Mouse (Mus musculus) embryonic facial prominence, embryonic 15.5 days (tissue): ENCODE measurements around the gene Itpr3. TPM values are rescaled to one million over a fixed set of nuclear protein-coding genes. Genes with fewer than 3 reads are reported as not detected.

Source experiments
- ATAC-seq: fragments of 200-750 bp; cut with Nextera tagmentation; 2 replicates; pipeline ENCODE4 v1.8.0; 2017; ENCODE audit warnings: low read depth, moderate TSS enrichment; ENCODE audit not compliant: insufficient number of reproducible peaks, low FRiP score, low TSS enrichment
- H3K27ac ChIP-seq: fragments of 300-500 bp; sonication (generic); replicated peaks from 2 replicates; pipeline ENCODE4 v1.5.1; 2015; ENCODE audit warnings: mild to moderate bottlenecking, inconsistent platforms
- H3K27me3 ChIP-seq: fragments of 300-500 bp; sonication (generic); 2 replicates; pipeline ENCODE4 v1.6.1; 2015; ENCODE audit warnings: inconsistent platforms
- H3K36me3 ChIP-seq: fragments of 300-500 bp; sonication (generic); 2 replicates; pipeline ENCODE4 v1.6.1; 2015; ENCODE audit warnings: mild to moderate bottlenecking, inconsistent platforms
- H3K4me1 ChIP-seq: fragments of 300-500 bp; sonication (generic); 2 replicates; pipeline ENCODE4 v1.6.1; 2015; ENCODE audit warnings: inconsistent platforms
- H3K4me2 ChIP-seq: fragments of 300-500 bp; sonication (generic); replicated peaks from 2 replicates; pipeline ENCODE4 v1.6.1; 2015; ENCODE audit warnings: mild to moderate bottlenecking, inconsistent platforms
- H3K4me3 ChIP-seq: fragments of 300-500 bp; sonication (generic); replicated peaks from 2 replicates; pipeline ENCODE4 v1.5.1; 2015; ENCODE audit warnings: mild to moderate bottlenecking, inconsistent platforms
- H3K9ac ChIP-seq: fragments of 300-500 bp; sonication (generic); 2 replicates; pipeline ENCODE4 v1.6.1; 2015; ENCODE audit warnings: inconsistent platforms
- H3K9me3 ChIP-seq: fragments of 300-500 bp; sonication (generic); replicated peaks from 2 replicates; pipeline ENCODE4 v1.6.1; 2016; ENCODE audit warnings: inconsistent platforms
- WGBS: fragments of 180-500 bp; shearing (Covaris S2); methylation state at CpG from one replicate; pipeline ENCODE4 v1.1.7; 2015; 5-methylcytosine and 5-hydroxymethylcytosine counted together
- polyA plus RNA-seq: library from polyadenylated mRNA; unstranded; fragments of >200 nt; fragmentation: Nextera tagmentation; extraction: Ambion mirVana; gene quantifications from 2 replicates; pipeline ENCODE4 v1.2.1, GENCODE M21; 2015

Itpr3 gene
- polyA plus RNA-seq, 1 experiment from 2014 or later = 5.3 TPM

DNA sequence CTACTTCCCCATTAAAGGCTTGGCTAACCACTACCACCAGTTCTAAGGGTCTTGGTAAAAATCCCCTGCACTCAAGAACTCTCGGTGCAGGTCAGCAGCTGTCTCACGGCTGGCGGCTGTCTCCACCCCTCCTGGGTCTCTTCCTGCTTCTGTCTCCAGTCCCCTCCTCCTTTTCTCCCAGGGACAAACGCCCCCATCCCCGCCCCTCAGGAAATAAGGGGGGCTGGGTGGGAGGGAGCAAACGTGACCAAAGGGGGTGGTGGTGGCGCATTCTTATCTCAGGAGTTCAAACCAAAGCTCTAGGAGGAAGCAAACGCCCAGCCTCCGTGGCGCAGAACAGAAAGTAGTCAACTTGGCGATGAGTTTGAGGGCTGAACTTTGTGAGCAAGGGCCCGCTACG is 934 bp upstream of the Itpr3 start:
- H3K36me3 ChIP-seq = no peaks in the 10 kb centered on the region
- peak overlapping the region; percentile 91 for H3K27ac ChIP-seq
- peak; percentile 15; the same call in 1 of the 2 replicates for ATAC-seq
- H3K4me2 ChIP-seq = peak overlapping the region; percentile 95
- H3K27me3 ChIP-seq = no peaks in the 10 kb centered on the region
- H3K4me1 ChIP-seq = peaks cover 55% of the 10 kb centered on the region
- 0 out of 2 replicates have a peak overlapping the region, but pooled peaks have one; percentile 57 for H3K9ac ChIP-seq
- H3K4me3 ChIP-seq = peak overlapping the region; percentile 60
- under 1% methylated on average over 13 of the region's 13 CpGs for WGBS
- no peaks in the 10 kb centered on the region for H3K9me3 ChIP-seq

DNA sequence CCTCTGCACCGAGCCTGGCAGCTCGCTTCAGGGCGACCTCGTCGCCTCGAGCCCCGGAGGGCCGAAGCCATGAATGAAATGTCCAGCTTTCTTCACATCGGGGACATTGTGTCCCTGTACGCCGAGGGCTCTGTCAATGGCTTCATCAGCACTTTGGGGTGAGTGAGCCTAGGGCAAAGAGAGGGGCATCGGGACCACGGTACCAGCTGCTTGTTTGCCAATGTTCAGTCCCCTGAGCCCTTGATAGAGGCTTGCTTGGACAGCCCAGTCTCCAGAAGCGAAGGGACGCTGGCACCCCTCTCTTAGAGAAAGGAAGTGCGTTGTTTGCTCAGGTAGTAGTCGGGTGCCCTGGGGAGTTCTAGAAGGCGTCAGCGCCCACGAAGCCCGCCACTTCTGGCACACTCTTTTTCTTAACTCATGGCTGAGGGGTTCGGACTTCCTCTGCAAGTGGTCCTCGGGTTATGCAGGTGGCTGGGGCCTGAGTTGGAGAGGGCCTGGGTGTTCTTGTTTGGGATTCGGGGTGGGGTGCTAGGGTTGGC is 482 bp downstream of the Itpr3 start:
- Histone ChIP-seq H3K36me3 (no peaks in the 10 kb centered on the region), H3K9ac (peak overlapping the region; percentile 57), H3K9me3 (no peaks in the 10 kb centered on the region), H3K4me2 (peak overlapping the region; percentile 95), H3K4me1 (peaks cover 50% of the 10 kb centered on the region), H3K27ac (peak overlapping the region; percentile 91), H3K4me3 (peak overlapping the region; percentile 60), H3K27me3 (no peaks in the 10 kb centered on the region)
- no peak; the same call in 1 of the 2 replicates for ATAC-seq
- WGBS = 2% methylated on average over 24 of the region's 24 CpGs

DNA sequence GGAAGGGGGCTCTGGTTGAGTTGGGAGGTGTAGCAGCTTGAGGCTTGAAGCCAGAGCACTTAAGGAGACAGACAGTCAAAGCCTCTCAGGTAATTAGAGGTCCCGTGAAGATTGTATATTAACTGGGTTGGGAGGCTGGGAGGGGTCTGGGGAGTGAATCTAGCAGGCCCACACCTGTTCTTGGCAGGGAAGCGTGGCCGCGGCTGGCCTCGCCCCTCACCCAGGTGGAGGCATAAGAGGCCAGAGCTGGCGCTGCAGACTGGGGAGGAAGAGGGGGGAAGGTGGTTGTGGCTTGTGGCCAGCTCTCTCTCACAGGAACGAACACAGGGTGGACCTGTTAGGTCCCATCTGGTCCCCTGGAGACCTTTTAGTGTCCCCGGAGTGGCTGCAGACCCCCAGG is 3.6 kb downstream of the Itpr3 start:
- WGBS = 66% methylated on average over 8 of the region's 8 CpGs
- Histone ChIP-seq H3K4me1 (peaks cover 64% of the 10 kb centered on the region), H3K4me2 (no peak overlapping the region), H3K9ac (no peak overlapping the region; the same call in 1 of the 2 replicates), H3K36me3 (no peaks in the 10 kb centered on the region), H3K27me3 (no peaks in the 10 kb centered on the region), H3K9me3 (no peaks in the 10 kb centered on the region), H3K27ac (no peak overlapping the region), H3K4me3 (no peak overlapping the region)
- no peak for ATAC-seq

DNA sequence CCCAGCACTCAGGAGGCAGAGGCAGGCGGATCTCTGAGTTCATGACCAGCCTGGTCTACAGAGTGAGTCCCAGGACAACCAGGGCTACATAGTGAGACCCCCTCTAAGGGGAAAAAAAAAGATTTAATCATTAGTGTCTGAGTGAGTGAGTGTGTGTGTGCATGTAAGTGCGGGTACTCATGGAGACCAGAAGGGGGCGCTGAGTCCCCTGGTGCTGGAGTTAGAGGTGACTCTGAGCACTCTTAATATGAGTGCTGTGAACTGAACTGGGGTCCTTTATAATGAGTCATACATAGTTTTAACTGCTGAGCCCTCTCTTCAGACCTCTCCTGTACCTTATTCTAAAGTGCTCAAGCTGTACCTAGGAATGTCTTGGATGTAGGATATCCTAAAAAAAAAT is 4.6 kb downstream of the Itpr3 start:
- H3K36me3 ChIP-seq = no peaks in the 10 kb centered on the region
- no peaks in the 10 kb centered on the region for H3K27me3 ChIP-seq
- H3K27ac ChIP-seq = no peak overlapping the region
- 92% methylated on average over 3 of the region's 3 CpGs for WGBS
- no peak overlapping the region for H3K9ac ChIP-seq
- no peak overlapping the region for H3K4me2 ChIP-seq
- H3K4me3 ChIP-seq = no peak overlapping the region
- no peak for ATAC-seq
- H3K4me1 ChIP-seq = peaks cover 57% of the 10 kb centered on the region
- no peaks in the 10 kb centered on the region for H3K9me3 ChIP-seq

DNA sequence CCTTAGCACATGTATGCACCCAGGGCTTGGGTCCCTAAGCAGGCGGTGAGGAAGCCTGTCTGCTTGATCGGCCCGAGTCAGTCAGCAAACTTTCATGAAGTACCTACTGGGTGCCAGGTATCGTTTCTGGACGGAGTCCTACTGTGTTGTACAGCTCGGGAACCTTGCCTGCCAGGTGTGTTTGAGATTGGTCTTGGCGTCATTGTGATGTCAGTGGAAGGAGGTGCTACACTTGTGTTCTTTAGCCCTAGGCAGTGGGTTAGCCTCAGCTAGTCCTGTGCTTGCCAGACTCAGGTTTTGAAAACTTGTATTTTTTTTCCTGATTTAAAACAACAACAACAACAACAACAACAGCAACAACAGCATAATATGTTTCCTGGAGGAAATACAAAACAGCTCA is 5.6 kb downstream of the Itpr3 start:
- 90% methylated on average over 7 of the region's 7 CpGs for WGBS
- Histone ChIP-seq H3K27ac (0 out of 2 replicates have a peak overlapping the region, but pooled peaks have one; percentile 0), H3K9me3 (no peaks in the 10 kb centered on the region), H3K4me1 (peaks cover 47% of the 10 kb centered on the region), H3K4me2 (no peak overlapping the region), H3K27me3 (no peaks in the 10 kb centered on the region), H3K9ac (no peak overlapping the region), H3K36me3 (no peaks in the 10 kb centered on the region), H3K4me3 (no peak overlapping the region)
- no peak for ATAC-seq

DNA sequence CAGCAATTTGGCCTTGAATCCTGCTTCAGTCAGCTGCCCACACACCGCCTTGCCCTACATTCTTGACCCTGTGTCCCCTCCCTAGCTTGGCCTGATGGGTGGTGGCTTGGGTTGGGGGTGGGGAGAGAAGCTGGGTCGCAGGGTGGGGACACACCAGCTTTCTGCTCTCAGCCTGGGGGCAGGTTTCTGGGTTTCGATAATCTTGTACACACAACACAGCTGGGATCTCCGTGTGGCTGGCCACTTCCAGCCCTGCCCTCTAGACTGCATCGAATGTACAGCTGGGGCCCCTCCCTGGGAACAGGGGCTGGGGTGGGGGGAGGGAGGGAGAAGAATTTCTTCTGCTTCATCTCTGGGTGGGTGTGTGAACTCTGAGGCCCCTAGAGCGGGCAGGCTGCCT is 6.6 kb downstream of the Itpr3 start:
- H3K4me3 ChIP-seq = no peak overlapping the region
- peaks cover 37% of the 10 kb centered on the region for H3K4me1 ChIP-seq
- 19% methylated on average over 6 of the region's 6 CpGs for WGBS
- H3K9ac ChIP-seq = no peak overlapping the region
- H3K36me3 ChIP-seq = no peaks in the 10 kb centered on the region
- H3K27ac ChIP-seq = 0 out of 2 replicates have a peak overlapping the region, but pooled peaks have one; percentile 0
- H3K9me3 ChIP-seq = no peaks in the 10 kb centered on the region
- peak; percentile 65; the same call in 1 of the 2 replicates for ATAC-seq
- no peaks in the 10 kb centered on the region for H3K27me3 ChIP-seq
- no peak overlapping the region for H3K4me2 ChIP-seq

DNA sequence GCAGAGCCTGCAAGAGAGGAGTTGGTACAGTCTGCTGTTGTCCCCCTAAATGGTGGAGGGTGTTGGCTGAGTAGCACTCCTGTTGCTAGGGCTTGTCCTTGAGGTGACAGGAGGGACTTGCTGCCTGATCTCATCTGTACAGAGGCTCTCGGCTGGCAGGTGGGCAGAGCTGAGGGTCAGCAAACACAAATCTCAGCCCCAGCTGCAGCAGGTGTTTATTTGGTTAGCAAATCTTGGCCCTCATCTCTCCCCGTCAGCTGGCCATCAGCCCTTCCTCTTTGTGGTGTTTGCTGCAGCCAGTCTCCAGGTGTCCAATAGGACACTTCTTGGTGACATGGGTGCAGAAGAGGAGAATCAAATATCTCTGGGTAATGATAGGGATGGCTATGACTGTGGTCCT is 7.1 kb downstream of the Itpr3 start:
- no peaks in the 10 kb centered on the region for H3K36me3 ChIP-seq
- H3K27ac ChIP-seq = no peak overlapping the region
- H3K9me3 ChIP-seq = no peaks in the 10 kb centered on the region
- H3K27me3 ChIP-seq = no peaks in the 10 kb centered on the region
- peaks cover 32% of the 10 kb centered on the region for H3K4me1 ChIP-seq
- H3K9ac ChIP-seq = no peak overlapping the region
- ATAC-seq = no peak
- WGBS = 60% methylated on average over 2 of the region's 2 CpGs
- H3K4me3 ChIP-seq = no peak overlapping the region
- H3K4me2 ChIP-seq = no peak overlapping the region

DNA sequence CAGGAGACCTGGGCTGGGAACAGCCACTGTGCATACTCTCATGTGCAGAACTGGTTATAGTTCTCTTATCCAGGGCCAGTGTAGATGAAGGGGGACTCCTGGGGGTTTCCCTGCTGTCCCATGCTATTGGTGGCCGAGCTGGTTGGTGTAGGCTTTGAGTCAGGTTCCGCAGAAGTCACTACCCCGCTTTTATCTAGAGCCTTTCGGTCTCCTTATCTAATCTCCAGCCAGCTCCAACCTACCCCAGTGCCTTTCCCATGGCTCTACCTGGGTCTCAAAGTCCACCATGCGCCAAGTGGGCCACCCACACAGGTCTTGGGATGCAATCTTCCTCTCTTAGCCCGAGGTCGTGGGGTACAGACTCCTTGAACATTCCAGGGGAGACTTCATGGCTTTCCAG is 9.0 kb downstream of the Itpr3 start:
- Histone ChIP-seq H3K36me3 (no peaks in the 10 kb centered on the region), H3K9me3 (no peaks in the 10 kb centered on the region), H3K27me3 (no peaks in the 10 kb centered on the region), H3K27ac (no peak overlapping the region), H3K4me1 (peaks cover 15% of the 10 kb centered on the region), H3K4me2 (no peak overlapping the region), H3K4me3 (no peak overlapping the region), H3K9ac (no peak overlapping the region)
- WGBS = 73% methylated on average over 7 of the region's 7 CpGs
- ATAC-seq = no peak

DNA sequence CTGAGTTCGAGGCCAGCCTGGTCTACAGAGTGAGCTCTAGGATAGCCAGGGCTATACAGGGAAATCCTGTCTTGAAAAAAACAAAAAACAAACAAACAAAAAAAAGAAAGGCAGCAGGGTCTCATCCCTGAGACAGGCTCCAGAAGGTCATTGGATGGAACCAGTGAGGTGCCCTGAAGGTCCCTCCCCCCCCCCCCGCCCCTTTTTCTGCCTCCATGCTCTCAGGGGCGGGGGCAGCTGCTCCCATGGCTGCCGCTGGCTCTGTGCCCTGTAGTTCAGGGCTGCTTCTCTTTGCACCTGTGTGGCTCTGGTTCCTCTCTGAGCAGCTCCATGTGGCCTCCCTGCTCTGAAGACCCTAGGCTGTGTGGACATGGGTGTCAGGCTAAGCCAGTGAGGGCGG is 12.0 kb downstream of the Itpr3 start:
- H3K9ac ChIP-seq = no peak overlapping the region
- H3K36me3 ChIP-seq = no peaks in the 10 kb centered on the region
- 64% methylated on average over 5 of the region's 5 CpGs for WGBS
- H3K4me2 ChIP-seq = no peak overlapping the region
- H3K4me1 ChIP-seq = peaks cover 8% of the 10 kb centered on the region
- H3K9me3 ChIP-seq = no peaks in the 10 kb centered on the region
- H3K27me3 ChIP-seq = no peaks in the 10 kb centered on the region
- no peak overlapping the region for H3K4me3 ChIP-seq
- ATAC-seq = no peak
- H3K27ac ChIP-seq = no peak overlapping the region

DNA sequence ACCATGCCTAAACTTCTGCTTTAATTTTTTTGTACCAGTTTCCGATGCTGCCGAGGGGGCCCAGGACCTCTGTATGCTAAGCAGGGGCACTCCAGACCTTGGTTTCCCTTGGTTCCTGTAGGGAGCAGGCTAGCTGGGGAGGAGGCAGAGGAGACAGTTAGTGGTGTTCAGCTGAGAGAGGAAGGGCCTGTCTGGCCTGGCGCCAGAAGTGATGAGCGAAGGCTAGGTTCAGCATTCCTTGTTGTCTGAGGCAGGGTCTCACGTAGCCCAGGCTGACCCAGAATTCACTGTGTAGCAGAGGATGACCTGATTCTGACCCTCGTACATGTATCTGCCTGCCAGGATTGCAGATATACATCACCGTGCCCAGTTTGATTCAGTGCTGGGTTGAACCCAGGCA is 13.8 kb downstream of the Itpr3 start:
- no peaks in the 10 kb centered on the region for H3K36me3 ChIP-seq
- no peak overlapping the region for H3K9ac ChIP-seq
- H3K4me1 ChIP-seq = peaks cover 20% of the 10 kb centered on the region
- no peaks in the 10 kb centered on the region for H3K27me3 ChIP-seq
- no peak overlapping the region for H3K4me2 ChIP-seq
- H3K27ac ChIP-seq = no peak overlapping the region
- ATAC-seq = no peak
- no peak overlapping the region for H3K4me3 ChIP-seq
- WGBS = 91% methylated on average over 7 of the region's 7 CpGs
- no peaks in the 10 kb centered on the region for H3K9me3 ChIP-seq

DNA sequence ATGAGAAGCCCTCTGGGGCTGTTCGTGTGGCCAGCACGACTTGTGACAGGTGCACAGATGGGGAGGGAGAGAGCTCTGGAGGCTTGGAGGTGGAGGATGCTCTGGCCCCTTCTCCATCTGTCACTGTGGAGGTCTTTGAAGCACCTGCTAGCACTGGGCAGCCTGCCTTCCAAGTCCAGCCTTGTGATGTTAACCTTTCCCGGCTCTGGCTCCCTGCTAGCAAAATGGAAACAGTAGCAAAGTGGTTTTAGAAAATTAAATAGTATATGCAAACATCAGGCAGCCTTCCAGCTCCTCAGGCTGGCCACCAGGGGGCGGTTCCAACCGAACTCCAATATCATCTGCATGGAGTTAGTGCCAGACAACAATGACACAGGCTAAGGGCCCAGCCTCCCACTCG is 14.5 kb downstream of the Itpr3 start:
- Histone ChIP-seq H3K4me1 (peaks cover 20% of the 10 kb centered on the region), H3K4me2 (no peak overlapping the region), H3K36me3 (no peaks in the 10 kb centered on the region), H3K4me3 (no peak overlapping the region), H3K9ac (no peak overlapping the region), H3K27ac (no peak overlapping the region), H3K9me3 (no peaks in the 10 kb centered on the region), H3K27me3 (no peaks in the 10 kb centered on the region)
- 47% methylated on average over 6 of the region's 6 CpGs for WGBS
- ATAC-seq = no peak

DNA sequence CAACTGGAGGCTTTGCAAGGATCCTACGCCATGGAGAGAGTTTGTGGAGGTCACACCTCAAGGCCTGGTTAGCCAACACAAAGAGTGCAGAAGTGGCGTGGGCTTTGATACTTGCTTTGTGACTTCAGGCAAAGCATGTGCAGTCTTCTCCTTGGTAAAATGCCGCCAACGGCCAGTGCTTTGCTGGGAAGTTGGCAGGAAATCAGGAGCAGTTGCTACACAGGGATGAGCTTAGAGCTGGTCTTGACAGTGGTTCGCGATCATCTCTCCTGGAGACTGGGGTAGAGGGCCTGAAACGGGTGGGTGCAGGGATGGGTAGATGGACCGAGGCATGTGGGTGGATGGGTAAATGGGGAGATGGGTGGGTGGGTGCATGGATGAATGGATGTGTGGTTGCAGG is 15.3 kb downstream of the Itpr3 start:
- no peaks in the 10 kb centered on the region for H3K36me3 ChIP-seq
- no peak overlapping the region for H3K27ac ChIP-seq
- ATAC-seq = no peak
- H3K27me3 ChIP-seq = no peaks in the 10 kb centered on the region
- WGBS = 95% methylated on average over 8 of the region's 8 CpGs
- H3K9me3 ChIP-seq = no peaks in the 10 kb centered on the region
- H3K4me3 ChIP-seq = no peak overlapping the region
- H3K4me2 ChIP-seq = no peak overlapping the region
- H3K9ac ChIP-seq = no peak overlapping the region
- peaks cover 20% of the 10 kb centered on the region; the same call in 1 of the 2 replicates for H3K4me1 ChIP-seq
